Mouse (Mus musculus) kidney, adult 9 months (tissue): ENCODE results near the gene Gm14214.

Experiments used
- DNase-seq: peaks from one replicate; pipeline ENCODE4 v3.0.0; 2022

The Gm14214 gene

DNA sequence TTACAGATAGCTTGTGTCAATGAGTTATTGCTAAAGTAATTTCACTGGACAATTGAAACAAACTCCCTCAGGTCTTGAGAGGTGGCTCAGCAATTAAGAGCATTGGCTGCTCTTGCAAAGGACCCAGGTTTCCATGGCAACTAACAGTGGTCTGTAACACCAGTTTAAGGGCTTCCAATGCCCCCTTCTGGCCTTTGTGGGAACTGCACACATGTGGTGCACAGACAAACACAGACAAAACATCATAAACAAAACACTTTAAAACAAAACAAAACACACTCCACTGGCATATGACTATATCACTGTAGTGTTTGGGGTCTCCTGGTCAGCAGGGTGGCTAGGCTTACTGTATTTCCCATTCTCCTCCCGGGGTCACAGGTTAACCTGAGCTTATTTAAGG, 4.2 kb upstream of the Gm14214 start:
- no peak for DNase-seq

DNA sequence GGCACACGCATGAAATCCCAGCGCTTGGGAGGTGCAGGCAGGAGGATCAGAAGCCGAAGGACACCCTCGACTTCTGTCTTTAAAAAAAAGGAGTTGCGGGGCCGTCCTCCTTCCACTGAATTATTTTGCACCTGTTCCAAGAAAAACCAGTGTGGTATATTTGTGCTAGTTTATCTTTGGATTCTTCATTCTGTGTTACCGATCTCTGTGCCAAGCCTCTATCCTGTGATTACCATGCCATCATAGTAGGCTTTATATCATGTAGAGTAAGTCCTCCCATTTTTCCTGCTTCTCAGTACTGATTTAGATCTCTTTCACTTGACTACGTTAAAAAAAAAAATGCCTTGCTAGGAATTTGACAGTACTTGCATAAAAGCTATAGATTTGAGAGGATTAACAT, 1.8 kb upstream of the Gm14214 start:
- DNase-seq = no peak

DNA sequence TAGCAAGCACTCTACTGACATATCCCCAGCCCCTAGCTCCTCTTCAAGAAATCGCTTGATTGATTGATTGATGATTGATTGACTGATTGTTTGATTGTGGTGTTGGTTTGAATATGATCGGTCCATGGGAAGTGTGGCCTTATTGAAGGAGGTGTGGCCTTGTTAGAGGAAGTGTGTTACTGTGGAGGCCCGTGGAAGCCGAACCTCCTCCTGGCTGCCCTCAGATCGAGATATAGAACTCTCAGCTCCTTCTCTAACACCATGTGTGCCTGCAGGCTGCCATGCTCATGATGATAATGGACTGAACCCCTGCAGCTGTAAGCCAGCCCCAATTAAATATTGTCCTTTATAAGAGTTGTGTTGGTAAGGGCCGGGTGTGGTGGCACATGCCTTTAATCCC, 2.8 kb downstream of the Gm14214 start:
- DNase-seq = no peak

DNA sequence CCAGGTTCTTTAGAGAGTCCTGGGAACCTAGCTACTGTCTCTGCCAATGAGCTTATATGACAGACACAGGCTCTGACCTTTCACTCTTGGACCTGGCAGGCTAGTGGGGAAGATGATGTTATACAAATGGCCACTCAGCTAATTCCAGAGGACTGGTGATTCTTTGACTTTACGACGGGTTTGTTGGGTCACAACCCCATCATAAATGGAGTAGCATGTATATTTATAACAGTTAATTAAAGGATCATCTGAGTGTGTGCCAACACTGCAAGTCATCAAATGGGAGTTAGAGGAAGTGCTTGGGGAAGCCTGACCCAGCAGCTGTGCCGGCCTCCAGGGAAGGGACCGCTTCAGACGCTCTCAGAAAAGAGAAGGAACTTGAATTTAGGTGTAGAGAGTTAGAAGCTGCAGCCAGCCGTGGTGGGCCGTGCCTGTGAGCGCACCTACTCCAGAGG, 4.2 kb downstream of the Gm14214 start:
- no peak for DNase-seq

DNA sequence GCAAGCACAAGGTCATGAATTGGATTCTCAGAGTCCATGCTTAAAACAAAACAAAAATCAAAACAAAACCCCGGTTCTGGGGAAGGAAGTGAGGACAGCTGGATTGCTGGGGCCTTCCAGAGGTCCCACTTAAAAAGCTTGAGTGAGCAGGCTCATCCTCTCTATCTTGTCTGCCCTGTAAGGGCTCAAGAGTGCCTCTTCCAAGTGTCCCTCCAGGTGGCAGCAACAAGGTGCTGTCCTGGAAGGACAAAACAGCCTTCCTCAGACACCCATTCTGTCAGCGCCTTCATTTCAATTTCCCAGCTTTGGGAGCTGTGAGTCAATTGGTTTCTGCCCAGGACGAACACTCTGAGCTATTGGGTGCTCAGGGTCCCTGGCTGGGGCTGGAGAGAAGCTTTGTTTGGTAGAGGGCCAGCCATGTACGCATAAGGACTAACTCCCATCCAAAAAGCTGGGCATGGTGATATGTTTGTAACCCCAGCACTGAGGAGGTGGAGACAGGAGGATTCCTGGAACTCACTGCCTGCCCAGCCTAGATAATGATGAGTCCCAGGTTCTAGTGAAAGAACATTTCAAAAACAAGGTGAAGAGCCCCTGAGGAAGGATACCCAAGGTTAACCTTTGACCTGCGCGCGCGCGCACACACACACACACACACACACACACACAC, 4.9 kb downstream of the Gm14214 start:
- DNase-seq = no peak

DNA sequence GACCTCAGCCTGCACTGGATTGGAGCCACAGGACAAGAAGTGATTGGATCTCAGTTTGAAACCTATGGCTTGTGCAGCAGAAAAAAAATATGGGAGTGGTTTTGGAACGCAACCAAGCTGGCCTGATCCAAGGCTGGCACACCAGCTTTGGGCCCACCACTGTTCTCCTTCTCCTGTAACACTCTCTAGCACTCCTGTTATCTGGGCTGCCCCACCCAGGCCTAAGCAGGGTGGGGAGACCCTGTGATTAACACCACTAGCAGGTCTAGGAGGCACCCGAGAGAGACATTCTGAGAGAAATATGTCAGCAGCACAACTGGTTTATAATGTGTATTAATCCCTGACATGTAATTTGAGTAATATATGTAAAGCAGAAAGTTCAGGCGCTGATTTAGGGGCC, 6.6 kb downstream of the Gm14214 start:
- DNase-seq = no peak

DNA sequence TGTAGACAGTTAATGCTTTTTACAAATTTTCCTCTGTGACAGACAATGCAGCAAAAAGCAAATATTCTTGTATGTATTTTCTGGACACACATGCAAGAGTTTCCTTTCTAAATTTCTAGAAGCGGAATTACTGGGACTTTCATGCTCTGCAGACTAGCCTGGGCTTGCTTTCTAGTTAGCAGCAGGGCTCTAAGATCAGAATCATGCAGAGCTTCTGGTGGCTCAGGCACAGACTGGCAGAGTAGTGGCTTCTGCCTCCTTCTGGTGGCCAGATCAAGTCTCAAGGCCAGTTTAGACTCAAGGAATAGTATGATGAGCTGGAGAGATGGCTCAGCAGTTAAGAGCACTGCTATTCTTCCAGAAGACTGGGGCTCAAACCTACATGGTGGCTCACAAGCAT, 11.4 kb downstream of the Gm14214 start:
- no peak for DNase-seq

DNA sequence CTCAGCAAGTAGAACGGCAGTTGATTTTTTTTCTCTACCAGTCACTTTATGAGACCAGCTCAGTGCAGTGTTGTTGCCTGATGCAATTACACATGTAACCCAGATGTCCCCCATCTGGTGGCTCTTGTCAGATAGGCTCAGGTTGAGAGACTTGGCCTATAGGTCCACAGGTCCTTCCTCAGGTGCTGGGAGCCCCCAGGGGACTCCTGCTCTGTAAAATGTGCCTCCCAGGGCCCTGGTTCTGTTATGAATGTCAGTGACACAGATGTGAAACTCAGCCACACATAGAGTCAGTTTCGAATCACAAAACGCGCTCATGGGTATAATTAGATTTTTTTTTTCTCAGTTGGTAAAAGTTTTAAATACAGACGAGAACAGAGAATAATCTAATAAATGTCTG, 12.1 kb downstream of the Gm14214 start:
- no peak for DNase-seq

DNA sequence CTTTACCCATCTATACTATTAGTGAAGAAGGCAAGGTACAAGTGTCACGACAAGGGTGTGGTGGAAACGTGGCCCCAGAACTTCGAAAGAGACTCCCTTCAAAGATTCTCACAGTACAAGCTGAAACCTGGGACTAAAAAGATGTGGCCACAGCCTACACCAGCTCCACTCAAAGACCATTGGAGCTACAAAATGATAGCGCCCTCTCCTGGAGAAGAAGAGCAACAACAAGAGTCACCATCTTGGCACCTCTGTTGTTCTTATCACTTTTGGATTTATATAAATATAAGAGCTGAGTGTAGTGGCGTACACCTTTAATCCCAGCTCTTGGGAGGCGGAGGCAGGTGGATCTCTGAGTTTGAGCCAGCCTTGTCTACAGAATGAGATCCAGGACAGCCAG, 14.0 kb downstream of the Gm14214 start:
- no peak for DNase-seq

DNA sequence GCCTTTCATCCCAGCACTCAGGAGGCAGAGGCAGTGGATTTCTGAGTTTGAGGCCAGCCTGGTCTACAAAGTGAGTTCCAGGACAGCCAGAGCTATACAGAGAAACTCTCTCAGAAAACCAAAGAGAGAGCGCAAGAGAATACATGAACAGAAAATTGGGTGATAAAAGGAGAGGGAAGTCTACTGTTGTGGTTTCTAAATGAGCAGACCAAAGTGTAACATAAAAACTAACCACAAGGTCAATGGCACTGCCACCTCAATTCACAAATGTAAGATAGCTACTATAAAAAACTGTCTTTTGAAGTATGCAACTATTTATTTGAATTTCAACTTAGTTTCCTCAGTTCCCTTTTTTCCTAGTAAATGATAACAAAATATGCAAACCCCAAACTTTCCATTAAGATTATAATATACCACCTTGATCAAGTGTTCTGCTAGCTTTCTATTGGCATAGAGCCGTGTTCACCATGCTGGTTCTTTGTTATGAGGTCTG, 15.7 kb downstream of the Gm14214 start:
- DNase-seq = no peak

DNA sequence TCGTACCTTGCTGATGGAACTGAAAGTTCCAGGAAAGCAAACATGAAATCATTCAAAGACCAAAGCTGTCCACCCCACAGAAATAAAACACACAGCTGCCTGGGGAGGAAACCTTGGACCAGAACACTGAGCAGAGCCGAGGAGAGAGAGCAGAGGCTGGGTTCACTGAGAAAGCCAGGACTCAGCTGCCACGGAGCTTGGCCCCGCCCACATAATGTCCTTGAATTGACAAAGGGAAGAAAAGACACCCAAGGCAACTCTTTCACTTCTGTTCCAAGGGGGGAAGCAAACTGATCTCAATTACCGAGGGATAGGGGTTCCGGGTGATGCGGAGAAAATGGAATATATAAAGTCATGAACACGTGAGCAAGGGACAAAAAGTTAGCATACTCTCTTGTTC, 17.9 kb downstream of the Gm14214 start:
- DNase-seq = no peak

DNA sequence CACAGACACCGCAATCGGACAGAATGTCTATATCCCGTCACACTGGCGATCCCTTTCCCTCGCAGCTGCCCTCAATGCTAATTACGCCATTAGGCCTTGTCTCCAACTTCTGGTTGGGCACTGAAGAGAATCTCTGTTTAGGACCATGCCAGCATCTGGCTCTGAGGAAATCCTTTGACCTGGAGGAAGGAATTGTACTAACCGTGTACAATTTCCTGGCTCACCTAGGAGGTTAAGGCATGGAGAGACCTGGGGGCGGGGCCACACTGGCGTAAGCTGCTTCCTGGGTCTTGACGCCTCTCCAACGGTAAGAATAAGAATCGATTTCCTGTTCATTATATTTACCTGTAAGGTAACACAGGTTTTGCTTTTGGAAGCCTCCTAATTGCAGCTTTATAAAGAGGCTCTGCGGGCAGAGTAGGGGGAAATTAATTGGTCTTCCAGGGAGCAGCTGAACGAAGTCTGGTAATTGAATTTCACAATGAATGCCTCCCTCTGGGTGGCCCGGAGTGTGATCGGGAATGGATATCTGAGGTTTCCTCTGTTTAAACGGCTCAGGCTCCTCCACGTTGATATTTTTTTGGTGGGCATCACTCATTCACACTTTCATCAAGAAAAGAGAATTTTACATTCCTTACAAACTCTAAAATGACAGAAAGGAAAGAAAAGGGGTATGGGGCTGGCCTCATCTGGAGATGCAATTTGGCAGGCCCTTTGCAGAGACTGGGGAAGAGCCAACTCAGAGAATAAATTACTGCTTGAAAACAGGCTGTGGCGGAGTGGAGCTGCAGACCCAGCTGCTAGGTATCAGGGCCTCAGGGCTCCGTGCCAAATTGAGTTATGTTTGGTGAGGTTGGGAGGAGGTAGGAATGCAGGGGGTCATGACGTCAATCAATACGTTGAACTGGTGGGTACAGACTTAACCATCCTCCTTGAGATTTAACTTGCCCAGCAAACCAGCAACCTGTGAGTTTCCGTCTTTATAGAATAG, 20.5 kb downstream of the Gm14214 start:
- no peak for DNase-seq

DNA sequence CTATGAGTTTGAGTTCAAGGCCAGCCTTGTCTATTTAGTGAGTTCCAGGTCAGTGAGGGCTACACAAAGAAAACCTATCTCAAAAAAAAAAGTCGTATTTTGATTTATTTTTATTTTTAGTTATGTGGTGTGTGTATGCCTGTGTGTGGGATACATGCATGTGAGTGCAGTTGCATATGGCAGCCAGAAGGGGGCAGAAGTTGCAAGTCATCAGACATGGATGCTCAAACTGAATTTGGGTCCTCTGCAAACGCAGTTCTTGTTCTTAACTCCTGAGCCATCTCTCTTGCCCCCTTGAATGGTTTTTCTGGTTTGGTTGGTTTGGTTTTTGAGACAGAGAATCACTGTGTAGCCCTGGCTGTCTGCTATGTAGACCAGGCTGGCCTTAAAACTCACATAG, 21.4 kb downstream of the Gm14214 start:
- DNase-seq = no peak

DNA sequence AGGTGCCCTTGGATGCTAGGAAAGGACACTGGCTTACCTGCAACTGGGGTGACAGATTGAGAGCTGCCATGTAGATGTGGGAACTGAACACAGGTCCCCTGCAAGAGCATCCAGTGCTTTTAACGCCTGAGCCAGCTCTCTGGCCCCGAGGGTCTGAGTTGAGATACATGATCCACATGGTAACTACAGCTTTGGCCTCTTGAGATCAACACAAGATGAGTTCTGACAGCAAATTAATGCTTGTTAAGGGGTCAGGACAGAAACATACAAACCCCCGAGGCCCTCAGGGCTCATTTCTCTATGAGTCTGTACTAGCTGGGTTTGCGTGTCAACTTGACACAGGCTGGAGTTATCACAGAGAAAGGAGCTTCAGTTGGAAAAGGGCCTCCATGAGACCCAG, 25.9 kb downstream of the Gm14214 start:
- no peak for DNase-seq

DNA sequence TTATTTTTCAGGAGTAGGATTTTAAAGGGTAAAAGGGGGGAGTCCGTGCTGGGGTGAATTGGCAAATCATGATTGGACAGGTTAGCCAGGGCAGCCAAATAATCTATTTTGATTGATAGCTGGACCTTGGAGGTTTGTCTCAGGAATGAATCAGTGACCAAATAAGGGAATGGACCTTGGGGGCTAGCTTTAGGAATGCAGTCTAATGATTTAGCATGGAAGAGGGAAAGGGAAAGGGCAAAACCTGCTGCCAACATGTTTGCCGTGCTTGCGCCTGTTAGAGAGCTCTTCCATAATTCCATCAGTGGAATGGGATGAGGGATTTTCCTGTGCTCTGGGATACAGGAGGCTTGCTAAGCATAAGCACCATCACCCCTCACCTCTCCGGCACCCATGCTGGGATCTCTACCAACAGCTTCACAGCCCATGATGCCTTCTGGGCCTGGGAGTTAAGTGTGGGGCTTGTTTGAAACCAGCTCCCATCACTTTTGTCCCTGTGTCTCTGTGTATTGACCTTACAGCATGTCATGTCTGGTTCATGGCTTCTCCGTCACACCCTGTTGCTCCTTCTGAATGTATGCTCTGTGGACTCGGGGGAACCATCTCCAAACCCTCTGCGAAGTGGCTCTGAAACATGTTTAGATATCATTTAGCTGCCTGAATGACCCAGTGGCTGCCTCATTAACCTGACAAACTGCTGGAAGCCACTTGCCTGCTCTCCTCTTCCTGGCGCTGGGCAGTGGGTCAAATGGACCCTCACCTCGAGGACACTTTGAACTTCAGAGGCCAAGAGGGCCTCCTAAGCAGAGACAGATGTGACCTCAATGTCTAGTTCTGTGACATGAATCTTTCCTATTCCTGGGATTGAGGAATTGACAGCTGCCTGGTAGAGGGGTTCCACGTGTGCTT, 26.7 kb downstream of the Gm14214 start:
- no peak for DNase-seq

DNA sequence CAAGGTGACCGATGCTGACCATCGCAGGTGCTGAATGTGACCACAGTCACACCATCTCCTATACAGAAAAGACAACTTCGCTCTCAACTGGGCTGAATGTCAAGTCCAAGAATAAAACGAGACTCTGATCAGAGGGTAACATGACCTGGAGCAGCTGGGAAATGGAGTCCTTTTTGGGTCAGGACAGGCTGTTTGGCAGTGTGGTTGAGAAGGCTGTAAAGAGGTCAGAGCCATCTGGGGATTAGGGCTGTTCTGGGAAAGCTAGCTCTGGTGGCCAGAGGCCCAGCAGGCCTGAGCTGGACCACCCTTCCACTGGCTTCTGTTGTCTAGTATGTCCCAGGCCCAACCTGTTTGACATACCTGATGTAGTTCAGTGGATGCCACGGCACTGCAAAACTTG, 31.2 kb downstream of the Gm14214 start:
- no peak for DNase-seq

DNA sequence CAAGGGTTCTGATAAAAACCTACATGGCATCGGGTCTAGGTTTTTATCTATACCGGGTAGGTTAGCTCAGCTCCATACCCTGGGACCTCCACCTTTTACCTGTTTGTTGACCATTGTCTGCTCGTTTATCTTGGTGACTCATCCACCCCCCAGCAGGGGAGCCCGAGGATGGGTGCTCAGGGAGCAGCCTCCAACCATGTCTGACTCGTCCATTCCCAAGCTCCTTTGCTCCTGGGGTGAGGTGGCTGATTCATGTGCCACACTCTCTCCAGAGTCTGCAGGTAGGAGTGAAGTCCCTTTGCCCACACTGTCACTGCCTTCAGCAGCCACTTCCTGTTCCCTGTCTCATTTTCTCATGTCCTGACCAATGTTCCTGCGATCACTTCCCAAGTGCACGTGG, 33.8 kb downstream of the Gm14214 start:
- DNase-seq = no peak

DNA sequence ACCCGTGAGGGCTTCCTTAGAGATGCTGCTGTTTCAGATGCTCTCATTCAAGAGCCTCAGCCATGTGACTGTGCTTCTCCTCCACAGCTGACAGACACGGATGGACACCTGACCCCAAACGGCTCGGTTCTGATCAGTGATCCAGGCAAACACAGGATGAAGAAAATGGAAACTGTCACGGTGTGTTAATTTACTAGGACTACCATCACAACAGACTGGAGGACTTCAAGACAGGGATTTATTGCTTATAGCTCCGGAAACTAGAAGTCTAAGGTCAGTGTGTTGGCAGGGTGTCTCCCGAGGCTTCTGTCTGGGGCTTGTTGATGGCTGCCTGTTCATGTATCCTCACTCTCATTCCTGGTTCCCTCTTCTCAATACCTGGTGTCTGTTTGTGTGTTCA, 34.4 kb downstream of the Gm14214 start:
- no peak for DNase-seq

DNA sequence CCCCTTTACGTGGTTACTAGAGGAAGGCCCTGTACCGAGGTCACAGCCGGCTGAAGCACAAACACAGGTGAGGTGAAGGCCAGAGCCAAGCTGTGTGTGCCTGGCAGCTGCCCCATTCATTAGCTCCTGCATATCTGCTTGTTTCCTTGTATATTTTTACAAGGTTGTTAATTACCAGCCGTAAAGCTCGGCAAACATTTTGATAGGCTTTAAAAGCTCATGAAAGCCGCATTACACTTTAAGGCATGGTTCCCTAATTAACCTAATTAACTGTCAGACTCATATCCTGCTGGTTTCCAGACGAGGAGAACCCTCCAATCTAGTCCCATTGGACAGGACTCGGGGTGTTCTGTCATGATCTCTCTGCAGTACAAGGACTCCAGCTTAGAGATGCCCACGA, 34.9 kb downstream of the Gm14214 start:
- DNase-seq = no peak

DNA sequence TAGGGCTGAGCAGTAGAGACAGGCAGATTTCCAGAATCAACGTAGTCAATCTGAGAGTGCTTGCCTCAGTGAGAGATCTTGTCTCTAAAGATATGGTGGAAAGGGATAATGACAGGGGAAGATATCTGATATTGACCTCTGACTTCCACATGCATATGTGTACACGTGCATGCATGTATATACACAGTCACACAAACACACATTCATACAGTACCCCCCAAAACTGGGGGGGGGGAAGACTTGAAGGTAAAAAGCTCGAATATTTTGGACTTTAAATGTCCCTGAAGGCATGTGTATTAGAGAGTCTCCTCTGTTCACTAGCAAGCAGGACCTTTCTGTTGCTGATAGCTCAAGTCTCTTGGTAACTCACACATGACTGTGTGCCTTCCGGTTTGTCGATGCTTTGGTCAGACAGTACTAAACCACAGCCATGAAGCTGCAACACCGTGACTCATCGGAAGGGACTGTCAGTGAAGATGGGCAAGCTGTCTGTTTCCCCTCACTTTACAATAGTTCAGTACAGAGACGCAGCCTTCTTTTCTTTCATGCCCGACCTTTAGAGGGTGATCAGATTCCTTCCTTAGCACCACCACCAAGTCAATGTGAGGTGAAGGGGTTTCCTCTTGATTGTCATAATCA, 37.2 kb downstream of the Gm14214 start:
- DNase-seq = no peak

DNA sequence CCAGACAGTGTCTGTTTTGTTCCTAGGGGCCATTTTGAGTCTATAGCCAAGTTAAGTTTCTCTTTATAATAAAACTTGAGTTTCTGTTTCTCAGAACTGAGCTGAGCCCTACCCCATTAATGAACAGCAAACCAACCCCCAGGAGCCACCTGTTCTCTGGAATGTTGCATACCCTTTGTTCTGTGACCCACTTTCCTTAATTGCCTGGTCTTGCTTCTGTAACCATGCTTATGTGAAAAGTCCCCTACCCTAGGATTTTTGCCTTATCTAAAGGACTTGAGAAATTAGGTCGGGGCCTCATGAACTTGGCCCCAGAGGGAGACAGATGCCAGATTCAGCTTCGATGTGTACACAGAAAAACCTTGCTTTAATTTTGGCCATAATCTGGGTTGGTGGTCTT, 37.9 kb downstream of the Gm14214 start:
- no peak for DNase-seq

DNA sequence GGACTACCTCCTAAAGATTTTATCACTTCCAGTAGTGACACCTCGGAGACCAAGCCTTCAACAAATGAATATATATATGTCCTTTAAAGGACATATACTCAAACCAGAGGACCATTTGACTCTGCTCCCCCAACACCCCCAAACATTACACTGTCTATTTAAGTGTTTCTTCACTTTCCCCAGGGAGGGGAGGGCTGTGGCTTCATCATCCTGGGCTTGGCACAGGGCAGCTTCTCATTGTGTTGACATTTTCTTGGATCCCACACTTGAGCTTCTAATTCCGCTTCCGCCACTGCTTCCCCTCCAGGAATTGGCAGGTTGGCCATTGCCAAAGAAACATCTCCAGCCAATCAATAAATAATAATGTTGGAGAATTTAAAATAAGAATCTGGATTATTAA, 39.0 kb downstream of the Gm14214 start:
- DNase-seq = no peak

DNA sequence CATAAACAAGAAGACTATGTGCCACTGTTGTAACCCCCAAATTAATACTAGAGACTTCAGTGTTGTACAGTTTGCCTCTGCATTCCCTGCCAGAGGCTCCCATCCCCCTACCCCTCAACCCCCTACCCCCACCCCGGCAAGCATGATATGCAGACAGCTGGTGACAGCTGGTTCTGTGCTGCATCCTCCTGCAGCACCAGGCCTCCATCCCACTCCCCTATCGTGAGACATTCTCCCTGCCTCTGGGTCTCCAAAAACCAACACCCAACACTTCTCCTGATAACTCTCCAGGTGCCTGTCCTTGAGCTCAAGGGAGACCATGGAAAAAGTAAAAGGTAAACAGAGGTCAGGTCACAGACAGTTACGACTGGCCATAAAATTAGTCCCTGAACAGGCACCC, 40.1 kb downstream of the Gm14214 start:
- DNase-seq = no peak
